Mouse (Mus musculus): ENCODE results near the gene C730034F03Rik. TPM values are rescaled to one million over a fixed set of nuclear protein-coding genes. Genes with fewer than 3 reads are reported as not detected.

C730034F03Rik gene
- polyA plus RNA-seq, 1 experiment = 2.1 TPM

DNA sequence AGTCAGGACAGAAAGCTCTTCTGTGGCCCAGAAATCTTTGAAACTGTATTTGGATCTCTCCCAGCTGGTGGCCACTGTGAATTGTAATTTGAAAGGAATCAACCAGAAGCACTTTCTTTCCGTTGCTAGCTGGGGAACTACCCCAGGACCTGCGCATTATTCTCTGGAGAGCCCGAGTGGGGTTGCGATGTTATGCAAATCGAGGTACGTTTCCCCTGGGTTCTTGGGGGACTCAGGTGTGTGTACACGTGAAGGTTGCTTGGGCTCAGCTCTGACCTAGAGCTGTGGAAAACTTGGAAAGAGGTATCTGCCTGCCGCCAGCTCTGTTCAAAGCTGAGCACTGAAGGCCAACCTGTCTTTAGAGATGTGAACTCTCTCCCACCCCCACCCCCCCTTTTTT, 48.4 kb downstream of the C730034F03Rik start:
- TF ChIP-seq EP300 (IDR thresholded peaks at IDR 0.05; ENCODE audit: insufficient read depth, low read depth, low read length) = 0 out of 2 replicates have a peak, but pooled peaks have one; percentile 13
- no peak for TF ChIP-seq CTCF (IDR thresholded peaks at IDR 0.05; ENCODE audit: low read depth, low read length)
- Histone ChIP-seq H3K9ac (ENCODE audit: low read depth, poor library complexity, severe bottlenecking) (peak overlapping the region; percentile 3), H3K36me3 (ENCODE audit: control insufficient read depth, insufficient read depth, low read length, poor library complexity, severe bottlenecking) (no peaks in the 10 kb centered on the region), H3K4me3 (ENCODE audit: low read depth, low read length) (peak overlapping the region; percentile 13; the same call in 1 of the 2 replicates), H3K27ac (ENCODE audit: insufficient read depth, low read length) (peak overlapping the region; percentile 68), H3K4me1 (ENCODE audit: control insufficient read depth, insufficient read depth, low read length) (peaks cover 5% of the 10 kb centered on the region), H3K27me3 (ENCODE audit: control insufficient read depth, insufficient read depth, low read length, poor library complexity, severe bottlenecking) (no peaks in the 10 kb centered on the region), H3K9me3 (replicated peaks; ENCODE audit: control insufficient read depth, insufficient read depth, low read length, poor library complexity, severe bottlenecking) (no peaks in the 10 kb centered on the region)

GRCm38 (mm10) chr15:89478622-89479021, 49.2 kb downstream of the C730034F03Rik start:
- H3K4me1 ChIP-seq (ENCODE audit: control insufficient read depth, insufficient read depth, low read length) = peaks cover 5% of the 10 kb centered on the region
- peak overlapping the region; percentile 68 for H3K27ac ChIP-seq (ENCODE audit: insufficient read depth, low read length)
- no peak overlapping the region for H3K4me3 ChIP-seq (ENCODE audit: low read depth, low read length)
- no peaks in the 10 kb centered on the region for H3K9me3 ChIP-seq (replicated peaks; ENCODE audit: control insufficient read depth, insufficient read depth, low read length, poor library complexity, severe bottlenecking)
- H3K9ac ChIP-seq (ENCODE audit: low read depth, poor library complexity, severe bottlenecking) = no peak overlapping the region
- H3K27me3 ChIP-seq (ENCODE audit: control insufficient read depth, insufficient read depth, low read length, poor library complexity, severe bottlenecking) = no peaks in the 10 kb centered on the region
- no peaks in the 10 kb centered on the region for H3K36me3 ChIP-seq (ENCODE audit: control insufficient read depth, insufficient read depth, low read length, poor library complexity, severe bottlenecking)
- TF ChIP-seq POLR2A (IDR thresholded peaks at IDR 0.05; ENCODE audit: insufficient read depth, low read length) (no peak), EP300 (IDR thresholded peaks at IDR 0.05; ENCODE audit: insufficient read depth, low read depth, low read length) (no peak), CTCF (IDR thresholded peaks at IDR 0.05; ENCODE audit: low read depth, low read length) (no peak)

Other genes starting within 250 kb of the C730034F03Rik start
- gene Plxnb2, start 248.8 kb upstream of the C730034F03Rik start, polyA plus RNA-seq (2011; ENCODE audit: insufficient read depth, insufficient read length, low read depth, missing spikeins) = 86.1 and 96.7 TPM in 2 replicates
- gene Dennd6b, start 233.1 kb upstream of the C730034F03Rik start, polyA plus RNA-seq (2011; ENCODE audit: insufficient read depth, insufficient read length, low read depth, missing spikeins) = 9.1 and 10.0 TPM in 2 replicates
- 13.3 and 14.3 TPM in 2 replicates for gene Ppp6r2, start 218.0 kb upstream of the C730034F03Rik start, polyA plus RNA-seq (2011; ENCODE audit: insufficient read depth, insufficient read length, low read depth, missing spikeins)
- 51.5 and 66.1 TPM in 2 replicates for gene Sbf1, start 114.3 kb upstream of the C730034F03Rik start, polyA plus RNA-seq (2011; ENCODE audit: insufficient read depth, insufficient read length, low read depth, missing spikeins)
- 1.1 TPM in 1 of 2 replicates, not detected in the other for gene Adm2, start 106.9 kb upstream of the C730034F03Rik start, polyA plus RNA-seq (2011; ENCODE audit: insufficient read depth, insufficient read length, low read depth, missing spikeins)
- not detected in 2 replicates for gene Miox, start 95.2 kb upstream of the C730034F03Rik start, polyA plus RNA-seq (2011; ENCODE audit: insufficient read depth, insufficient read length, low read depth, missing spikeins)
- 41.4 and 42.1 TPM in 2 replicates for gene Lmf2, start 73.9 kb upstream of the C730034F03Rik start, polyA plus RNA-seq (2011; ENCODE audit: insufficient read depth, insufficient read length, low read depth, missing spikeins)
- 164 and 173 TPM in 2 replicates for gene Ncaph2, start 73.9 kb upstream of the C730034F03Rik start, polyA plus RNA-seq (2011; ENCODE audit: insufficient read depth, insufficient read length, low read depth, missing spikeins)
- 11.0 and 12.0 TPM in 2 replicates for gene Sco2, start 55.7 kb upstream of the C730034F03Rik start, polyA plus RNA-seq (2011; ENCODE audit: insufficient read depth, insufficient read length, low read depth, missing spikeins)
- gene Tymp, start 52.5 kb upstream of the C730034F03Rik start, polyA plus RNA-seq (2011; ENCODE audit: insufficient read depth, insufficient read length, low read depth, missing spikeins) = not detected in 2 replicates
- gene Odf3b, start 50.3 kb upstream of the C730034F03Rik start, polyA plus RNA-seq (2011; ENCODE audit: insufficient read depth, insufficient read length, low read depth, missing spikeins) = 1.4 and 2.6 TPM in 2 replicates
- not detected in 2 replicates for gene Klhdc7b, start 44.7 kb upstream of the C730034F03Rik start, polyA plus RNA-seq (2011; ENCODE audit: insufficient read depth, insufficient read length, low read depth, missing spikeins)
- gene Syce3, start 19.1 kb upstream of the C730034F03Rik start, polyA plus RNA-seq (2011; ENCODE audit: insufficient read depth, insufficient read length, low read depth, missing spikeins) = not detected in 2 replicates
- 4.9 and 6.1 TPM in 2 replicates for gene Cpt1b, start 3.7 kb upstream of the C730034F03Rik start, polyA plus RNA-seq (2011; ENCODE audit: insufficient read depth, insufficient read length, low read depth, missing spikeins)
- not detected in 2 replicates for gene Gm44502, start 107 bp downstream of the C730034F03Rik start, polyA plus RNA-seq (2011; ENCODE audit: insufficient read depth, insufficient read length, low read depth, missing spikeins)
- gene Chkb, start 319 bp downstream of the C730034F03Rik start, polyA plus RNA-seq (2011; ENCODE audit: insufficient read depth, insufficient read length, low read depth, missing spikeins) = 41.3 and 45.7 TPM in 2 replicates
- 4.2 and 4.9 TPM in 2 replicates for gene Mapk8ip2, start 24.3 kb downstream of the C730034F03Rik start, polyA plus RNA-seq (2011; ENCODE audit: insufficient read depth, insufficient read length, low read depth, missing spikeins)
- 17.9 and 24.9 TPM in 2 replicates for gene Arsa, start 47.8 kb downstream of the C730034F03Rik start, polyA plus RNA-seq (2011; ENCODE audit: insufficient read depth, insufficient read length, low read depth, missing spikeins)
- gene Shank3, start 70.0 kb downstream of the C730034F03Rik start, polyA plus RNA-seq (2011; ENCODE audit: insufficient read depth, insufficient read length, low read depth, missing spikeins) = 4.4 and 5.6 TPM in 2 replicates
- not detected in 2 replicates for gene Acr, start 138.7 kb downstream of the C730034F03Rik start, polyA plus RNA-seq (2011; ENCODE audit: insufficient read depth, insufficient read length, low read depth, missing spikeins)
- 9.7 and 12.6 TPM in 2 replicates for gene Rabl2, start 162.3 kb downstream of the C730034F03Rik start, polyA plus RNA-seq (2011; ENCODE audit: insufficient read depth, insufficient read length, low read depth, missing spikeins)